Mouse (Mus musculus): ENCODE data around the gene Snf8. TPM values are rescaled to one million over a fixed set of nuclear protein-coding genes. Genes with fewer than 3 reads are reported as not detected.

Gene Snf8
- total and polyA plus RNA-seq, 3 experiments: 48.4 to 154 (median 62.3) TPM

GRCm38 (mm10) chr11:96082682-96083081 lies 48.0 kb downstream of the Snf8 start:
- DNase-seq (ENCODE audit: low spot score): no peak
- Histone ChIP-seq H3K36me3 (replicated peaks) (no peaks in the 10 kb centered on the region), H3K4me3 (ENCODE audit: low read depth, low read length) (no peak overlapping the region), H3K9me3 (replicated peaks) (no peaks in the 10 kb centered on the region), H3K27me3 (ENCODE audit: insufficient read depth, low read length) (peaks cover 26% of the 10 kb centered on the region), H3K4me1 (ENCODE audit: insufficient read depth, low read depth, low read length) (peaks cover 7% of the 10 kb centered on the region; the same call in 1 of the 2 replicates)
- no peak for ATAC-seq (ENCODE audit: extremely low read depth, insufficient number of reproducible peaks, low FRiP score, poor library complexity, severe bottlenecking)
- no peak for TF ChIP-seq CTCF (IDR thresholded peaks at IDR 0.05; ENCODE audit: low read depth, low read length)
- no peak for TF ChIP-seq GATA1 (IDR thresholded peaks at IDR 0.05; ENCODE audit: borderline replicate concordance, low read length)
- TF ChIP-seq POLR2AphosphoS5 (IDR thresholded peaks at IDR 0.05; ENCODE audit: insufficient replicate concordance, low read depth, low read length): no peak
- TF ChIP-seq TAL1 (conservative IDR thresholded peaks at IDR 0.05; ENCODE audit: low read depth, low read length): no peak
- TF ChIP-seq GATA2 (IDR thresholded peaks at IDR 0.05; ENCODE audit: borderline replicate concordance, low read depth, low read length): no peak

- Histone ChIP-seq H3K36me3 (replicated peaks) (no peaks in the 10 kb centered on the region), H3K4me1 (ENCODE audit: insufficient read depth, low read depth, low read length) (0 out of 2 replicates have a peak, but pooled peaks cover 4% of the 10 kb centered on the region), H3K9me3 (replicated peaks) (peaks cover 3% of the 10 kb centered on the region), H3K27me3 (ENCODE audit: insufficient read depth, low read length) (peaks cover 26% of the 10 kb centered on the region), H3K4me3 (ENCODE audit: low read depth, low read length) (no peak overlapping the region)
- DNase-seq (ENCODE audit: low spot score) (no peak), ATAC-seq (ENCODE audit: extremely low read depth, insufficient number of reproducible peaks, low FRiP score, poor library complexity, severe bottlenecking) (no peak)
- TF ChIP-seq TAL1 (conservative IDR thresholded peaks at IDR 0.05; ENCODE audit: low read depth, low read length): no peak
- TF ChIP-seq GATA1 (IDR thresholded peaks at IDR 0.05; ENCODE audit: borderline replicate concordance, low read length): no peak
- TF ChIP-seq GATA2 (IDR thresholded peaks at IDR 0.05; ENCODE audit: borderline replicate concordance, low read depth, low read length): no peak
Measured at GRCm38 (mm10) chr11:96087981-96088380, 53.3 kb downstream of the Snf8 start.

- no peaks in the 10 kb centered on the region for H3K4me1 ChIP-seq (ENCODE audit: insufficient read depth, low read depth, low read length)
- DNase-seq (ENCODE audit: low spot score) (no peak), ATAC-seq (ENCODE audit: extremely low read depth, insufficient number of reproducible peaks, low FRiP score, poor library complexity, severe bottlenecking) (no peak)
- no peaks in the 10 kb centered on the region for H3K36me3 ChIP-seq (replicated peaks)
- H3K9me3 ChIP-seq (replicated peaks): peaks cover 3% of the 10 kb centered on the region
- H3K27me3 ChIP-seq (ENCODE audit: insufficient read depth, low read length): peaks cover 12% of the 10 kb centered on the region
- TF ChIP-seq GATA1 (IDR thresholded peaks at IDR 0.05; ENCODE audit: borderline replicate concordance, low read length) (no peak), TAL1 (conservative IDR thresholded peaks at IDR 0.05; ENCODE audit: low read depth, low read length) (no peak), CTCF (IDR thresholded peaks at IDR 0.05; ENCODE audit: low read depth, low read length) (no peak), GATA2 (IDR thresholded peaks at IDR 0.05; ENCODE audit: borderline replicate concordance, low read depth, low read length) (no peak), POLR2AphosphoS5 (IDR thresholded peaks at IDR 0.05; ENCODE audit: insufficient replicate concordance, low read depth, low read length) (no peak)
- no peak overlapping the region for H3K4me3 ChIP-seq (ENCODE audit: low read depth, low read length)
Measured at GRCm38 (mm10) chr11:96091073-96091472, 56.4 kb downstream of the Snf8 start.

- no peaks in the 10 kb centered on the region for H3K4me1 ChIP-seq (ENCODE audit: insufficient read depth, low read depth, low read length)
- no peaks in the 10 kb centered on the region for H3K36me3 ChIP-seq (replicated peaks)
- TF ChIP-seq GATA1 (IDR thresholded peaks at IDR 0.05; ENCODE audit: borderline replicate concordance, low read length): no peak
- no peak for ATAC-seq (ENCODE audit: extremely low read depth, insufficient number of reproducible peaks, low FRiP score, poor library complexity, severe bottlenecking)
- peaks cover 20% of the 10 kb centered on the region for H3K27me3 ChIP-seq (ENCODE audit: insufficient read depth, low read length)
- no peak for DNase-seq (ENCODE audit: low spot score)
- H3K9me3 ChIP-seq (replicated peaks): peaks cover 3% of the 10 kb centered on the region
- no peak overlapping the region for H3K4me3 ChIP-seq (ENCODE audit: low read depth, low read length)
Measured at GRCm38 (mm10) chr11:96092674-96093291, 58.1 kb downstream of the Snf8 start.

- Histone ChIP-seq H3K36me3 (replicated peaks) (no peaks in the 10 kb centered on the region), H3K27me3 (ENCODE audit: insufficient read depth, low read length) (peaks cover 23% of the 10 kb centered on the region), H3K9me3 (replicated peaks) (no peaks in the 10 kb centered on the region), H3K4me3 (ENCODE audit: low read depth, low read length) (no peak overlapping the region), H3K4me1 (ENCODE audit: insufficient read depth, low read depth, low read length) (no peaks in the 10 kb centered on the region)
- TF ChIP-seq POLR2AphosphoS5 (IDR thresholded peaks at IDR 0.05; ENCODE audit: insufficient replicate concordance, low read depth, low read length) (no peak), CTCF (IDR thresholded peaks at IDR 0.05; ENCODE audit: low read depth, low read length) (peak; percentile 93)
- ATAC-seq (ENCODE audit: extremely low read depth, insufficient number of reproducible peaks, low FRiP score, poor library complexity, severe bottlenecking) (no peak), DNase-seq (ENCODE audit: low spot score) (peak; percentile 47)
Measured at GRCm38 (mm10) chr11:96093361-96093760, 58.7 kb downstream of the Snf8 start.

Other genes starting within 250 kb of the Snf8 start
- gene Phospho1, start 210.4 kb upstream of the Snf8 start, total RNA-seq (2014; fragmentation: Nextera tagmentation): 34.5 and 43.0 TPM in 2 replicates
- 7.0 and 7.4 TPM in 2 replicates for gene Phospho1, start 210.4 kb upstream of the Snf8 start, total RNA-seq (2017)
- 236 and 275 TPM in 2 replicates for gene Phospho1, start 210.4 kb upstream of the Snf8 start, polyA plus RNA-seq (2012)
- gene Gngt2, start 197.7 kb upstream of the Snf8 start, total RNA-seq (2014; fragmentation: Nextera tagmentation): 40.9 and 50.3 TPM in 2 replicates
- 31.0 and 33.6 TPM in 2 replicates for gene Gngt2, start 197.7 kb upstream of the Snf8 start, total RNA-seq (2017)
- 11.8 and 15.0 TPM in 2 replicates for gene Gngt2, start 197.7 kb upstream of the Snf8 start, polyA plus RNA-seq (2012)
- gene Abi3, start 192.4 kb upstream of the Snf8 start, total RNA-seq (2014; fragmentation: Nextera tagmentation): 22.7 and 29.2 TPM in 2 replicates
- gene Abi3, start 192.4 kb upstream of the Snf8 start, total RNA-seq (2017): 12.7 and 14.1 TPM in 2 replicates
- gene Abi3, start 192.4 kb upstream of the Snf8 start, polyA plus RNA-seq (2012): 56.9 and 79.3 TPM in 2 replicates
- gene B4galnt2, start 120.0 kb upstream of the Snf8 start, total RNA-seq (2014; fragmentation: Nextera tagmentation): not detected in 2 replicates
- 0.05 TPM in 1 of 2 replicates, not detected in the other for gene B4galnt2, start 120.0 kb upstream of the Snf8 start, total RNA-seq (2017)
- not detected in 2 replicates for gene B4galnt2, start 120.0 kb upstream of the Snf8 start, polyA plus RNA-seq (2012)
- 113 and 120 TPM in 2 replicates for gene Igf2bp1, start 28.9 kb upstream of the Snf8 start, total RNA-seq (2014; fragmentation: Nextera tagmentation)
- 38.3 and 49.1 TPM in 2 replicates for gene Igf2bp1, start 28.9 kb upstream of the Snf8 start, total RNA-seq (2017)
- 51.3 and 52.6 TPM in 2 replicates for gene Igf2bp1, start 28.9 kb upstream of the Snf8 start, polyA plus RNA-seq (2012)
- gene Gip, start 10.3 kb upstream of the Snf8 start, total RNA-seq (2014; fragmentation: Nextera tagmentation): not detected in 2 replicates
- gene Gip, start 10.3 kb upstream of the Snf8 start, total RNA-seq (2017): 0.76 TPM in 1 of 2 replicates, not detected in the other
- gene Gip, start 10.3 kb upstream of the Snf8 start, polyA plus RNA-seq (2012): not detected in 2 replicates
- gene Ube2z, start 30.5 kb downstream of the Snf8 start, total RNA-seq (2014; fragmentation: Nextera tagmentation): 35.6 and 38.5 TPM in 2 replicates
- gene Ube2z, start 30.5 kb downstream of the Snf8 start, total RNA-seq (2017): 34.6 and 35.8 TPM in 2 replicates
- 25.8 and 31.9 TPM in 2 replicates for gene Ube2z, start 30.5 kb downstream of the Snf8 start, polyA plus RNA-seq (2012)
- 304 and 320 TPM in 2 replicates for gene Atp5g1, start 40.8 kb downstream of the Snf8 start, total RNA-seq (2014; fragmentation: Nextera tagmentation)
- gene Atp5g1, start 40.8 kb downstream of the Snf8 start, total RNA-seq (2017): 108 and 129 TPM in 2 replicates
- gene Atp5g1, start 40.8 kb downstream of the Snf8 start, polyA plus RNA-seq (2012): 196 and 385 TPM in 2 replicates
- not detected in 2 replicates for gene Calcoco2, start 77.1 kb downstream of the Snf8 start, total RNA-seq (2014; fragmentation: Nextera tagmentation)
- gene Calcoco2, start 77.1 kb downstream of the Snf8 start, total RNA-seq (2017): not detected in 2 replicates
- gene Calcoco2, start 77.1 kb downstream of the Snf8 start, polyA plus RNA-seq (2012): not detected in 2 replicates
- not detected in 2 replicates for gene Ttll6, start 98.9 kb downstream of the Snf8 start, total RNA-seq (2014; fragmentation: Nextera tagmentation)
- not detected in 2 replicates for gene Ttll6, start 98.9 kb downstream of the Snf8 start, total RNA-seq (2017)
- not detected in 2 replicates for gene Ttll6, start 98.9 kb downstream of the Snf8 start, polyA plus RNA-seq (2012)
- 17.4 and 25.0 TPM in 2 replicates for gene Hoxb13, start 159.4 kb downstream of the Snf8 start, total RNA-seq (2014; fragmentation: Nextera tagmentation)
- gene Hoxb13, start 159.4 kb downstream of the Snf8 start, total RNA-seq (2017): 38.8 and 46.4 TPM in 2 replicates
- gene Hoxb13, start 159.4 kb downstream of the Snf8 start, polyA plus RNA-seq (2012): 93.3 and 93.9 TPM in 2 replicates
- not detected in 2 replicates for gene Hoxb9, start 236.6 kb downstream of the Snf8 start, total RNA-seq (2014; fragmentation: Nextera tagmentation)
- gene Hoxb9, start 236.6 kb downstream of the Snf8 start, total RNA-seq (2017): not detected in 2 replicates
- gene Hoxb9, start 236.6 kb downstream of the Snf8 start, polyA plus RNA-seq (2012): not detected in 2 replicates
- gene Hoxb8, start 247.0 kb downstream of the Snf8 start, total RNA-seq (2014; fragmentation: Nextera tagmentation): not detected in 2 replicates
- 0.22 TPM in 1 of 2 replicates, not detected in the other for gene Hoxb8, start 247.0 kb downstream of the Snf8 start, total RNA-seq (2017)
- 0.22 and 0.56 TPM in 2 replicates for gene Hoxb8, start 247.0 kb downstream of the Snf8 start, polyA plus RNA-seq (2012)